Mouse (Mus musculus): ENCODE results near the gene Galnt6.

Galnt6 gene

GRCm38 (mm10) chr15:100757527-100757978, 28.4 kb upstream of the Galnt6 start:
- TF ChIP-seq GATA4 (IDR thresholded peaks at IDR 0.05; ENCODE audit: insufficient replicate concordance, low read length) = no peak

GRCm38 (mm10) chr15:100755881-100756624, 26.9 kb upstream of the Galnt6 start:
- no peak for TF ChIP-seq GATA4 (IDR thresholded peaks at IDR 0.05; ENCODE audit: insufficient replicate concordance, low read length)

DNA sequence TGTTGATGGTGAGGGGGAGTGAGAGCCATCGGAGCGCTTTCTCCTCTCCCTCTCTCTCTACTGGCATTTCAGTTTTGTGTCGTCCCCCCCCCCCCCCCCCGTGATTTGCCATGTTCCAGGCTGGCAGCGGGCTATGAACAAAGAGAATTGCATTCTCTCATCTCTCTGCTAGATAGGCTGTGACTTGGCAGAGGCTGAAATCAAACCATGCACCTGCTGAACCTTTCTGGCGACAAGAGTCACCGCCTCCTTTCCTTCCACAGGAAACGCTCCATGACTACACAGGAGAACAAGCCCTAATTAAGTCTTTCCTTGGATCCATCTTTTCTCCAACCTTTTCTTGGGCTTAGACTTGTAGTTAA, 26.3 kb upstream of the Galnt6 start:
- no peak for TF ChIP-seq GATA4 (IDR thresholded peaks at IDR 0.05; ENCODE audit: insufficient replicate concordance, low read length)

GRCm38 (mm10) chr15:100754805-100755497, 25.8 kb upstream of the Galnt6 start:
- no peak for TF ChIP-seq GATA4 (IDR thresholded peaks at IDR 0.05; ENCODE audit: insufficient replicate concordance, low read length)

- TF ChIP-seq GATA4 (IDR thresholded peaks at IDR 0.05; ENCODE audit: insufficient replicate concordance, low read length) = no peak
These were observed 24.9 kb upstream of the Galnt6 start for GRCm38 (mm10) chr15:100754041-100754440.

DNA sequence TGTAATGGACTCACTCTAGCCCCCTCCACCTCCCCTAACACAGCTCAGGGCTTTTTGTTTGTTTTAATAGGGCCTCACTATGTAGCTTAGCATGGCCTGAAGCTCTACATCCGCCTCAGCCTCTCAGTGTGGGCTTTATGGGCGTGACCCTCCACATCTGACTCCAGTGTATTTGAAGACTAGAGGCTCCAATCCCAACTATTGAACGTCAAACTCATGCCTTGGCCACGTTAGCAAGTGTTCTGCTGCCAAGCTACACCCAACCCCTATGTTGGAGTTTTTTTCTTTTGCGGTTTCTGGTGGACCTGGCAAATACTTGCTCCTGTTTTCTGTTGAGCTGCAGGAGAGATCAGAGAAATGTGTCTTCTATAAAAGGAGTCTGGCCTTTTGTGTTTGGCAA, 23.9 kb upstream of the Galnt6 start:
- no peak for TF ChIP-seq GATA4 (IDR thresholded peaks at IDR 0.05; ENCODE audit: insufficient replicate concordance, low read length)

DNA sequence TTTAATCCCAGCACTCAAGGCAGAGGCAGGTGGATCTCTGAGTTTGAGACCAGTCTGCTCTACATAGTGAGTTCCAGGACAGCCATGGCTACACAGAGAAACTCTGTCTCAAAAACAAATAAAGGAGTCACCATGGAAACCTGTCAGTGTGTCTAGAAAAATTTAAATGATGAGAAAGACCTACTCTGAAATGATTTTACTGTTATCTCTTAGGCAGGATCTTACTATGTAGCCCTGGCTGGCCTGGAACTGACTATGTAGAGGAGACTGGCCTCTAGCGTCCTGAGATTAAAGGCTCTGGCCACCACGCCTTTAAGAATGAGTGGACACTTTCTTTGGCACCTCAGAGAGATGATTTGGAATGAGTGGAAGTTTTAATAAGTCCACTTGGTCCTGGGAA, 23.3 kb upstream of the Galnt6 start:
- no peak for TF ChIP-seq GATA4 (IDR thresholded peaks at IDR 0.05; ENCODE audit: insufficient replicate concordance, low read length)

DNA sequence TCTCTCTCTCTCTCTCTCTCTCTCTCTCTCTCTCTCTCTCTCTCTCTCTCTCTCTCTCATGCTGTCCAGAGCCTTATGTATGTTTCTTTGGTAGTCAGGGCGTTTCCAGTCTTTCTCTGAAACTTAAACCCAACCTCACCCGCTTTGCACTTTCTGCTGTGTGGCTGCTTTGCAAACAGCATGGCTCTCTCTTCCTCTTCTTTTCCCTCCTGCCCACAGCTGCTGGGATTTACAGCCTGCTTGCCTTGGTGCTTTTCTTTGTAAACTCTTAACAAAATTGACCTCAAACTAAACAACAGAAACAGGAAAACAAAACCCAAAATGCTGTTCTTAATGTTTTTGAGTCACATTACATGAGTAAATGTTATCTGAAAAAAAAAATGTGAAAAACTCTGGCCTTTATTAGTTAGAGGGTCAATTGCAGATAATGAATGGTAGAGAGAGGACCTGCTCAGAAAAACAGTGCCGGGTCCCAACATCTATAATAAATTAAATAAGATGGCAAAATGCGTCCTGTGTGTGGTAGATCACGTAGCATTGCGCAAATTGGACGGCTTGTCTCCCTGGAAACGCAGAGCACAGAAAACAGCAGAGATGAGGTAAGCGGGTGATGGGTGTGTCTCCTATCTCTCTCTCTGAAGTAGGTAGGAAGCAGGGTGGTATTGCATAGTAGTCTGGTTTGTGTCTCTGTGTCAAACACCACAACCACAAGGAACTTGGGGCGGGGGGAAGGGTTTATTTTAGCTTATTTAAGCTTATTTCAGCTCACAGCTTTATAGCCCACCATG, 20.8 kb upstream of the Galnt6 start:
- no peak for TF ChIP-seq GATA4 (IDR thresholded peaks at IDR 0.05; ENCODE audit: insufficient replicate concordance, low read length)

DNA sequence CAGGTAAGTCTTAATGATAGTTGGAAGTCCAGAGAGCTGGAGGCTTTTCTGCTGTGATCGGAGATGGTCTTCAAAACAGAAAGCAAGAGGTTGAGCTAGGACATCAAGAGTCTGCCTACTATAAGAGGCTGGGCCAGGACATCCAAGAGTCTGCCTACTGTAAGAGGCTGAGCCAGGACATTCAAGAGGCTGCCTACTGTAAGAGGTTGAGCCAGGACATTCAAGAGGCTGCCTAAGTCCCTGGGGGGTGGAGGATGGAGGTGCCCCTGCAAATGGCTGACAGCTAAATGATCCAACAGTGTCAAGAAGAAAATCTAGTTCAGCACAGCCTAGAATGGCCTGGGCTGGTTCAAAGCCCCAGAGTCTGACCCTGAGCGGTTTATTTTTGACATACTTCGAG, 19.4 kb upstream of the Galnt6 start:
- TF ChIP-seq GATA4 (IDR thresholded peaks at IDR 0.05; ENCODE audit: insufficient replicate concordance, low read length) = no peak

GRCm38 (mm10) chr15:100747121-100747963, 18.2 kb upstream of the Galnt6 start:
- TF ChIP-seq GATA4 (IDR thresholded peaks at IDR 0.05; ENCODE audit: insufficient replicate concordance, low read length) = no peak

GRCm38 (mm10) chr15:100746478-100747120, 17.4 kb upstream of the Galnt6 start:
- TF ChIP-seq GATA4 (IDR thresholded peaks at IDR 0.05; ENCODE audit: insufficient replicate concordance, low read length) = no peak

- no peak for TF ChIP-seq GATA4 (IDR thresholded peaks at IDR 0.05; ENCODE audit: insufficient replicate concordance, low read length)
These were observed 14.1 kb upstream of the Galnt6 start for GRCm38 (mm10) chr15:100743238-100743637.

- TF ChIP-seq GATA4 (IDR thresholded peaks at IDR 0.05; ENCODE audit: insufficient replicate concordance, low read length) = no peak
These were observed 10.3 kb upstream of the Galnt6 start for GRCm38 (mm10) chr15:100739442-100739841.

GRCm38 (mm10) chr15:100738351-100738781, 9.2 kb upstream of the Galnt6 start:
- no peak for TF ChIP-seq GATA4 (IDR thresholded peaks at IDR 0.05; ENCODE audit: insufficient replicate concordance, low read length)

Data from liver, adult (tissue).